In the genomic region with DNA sequence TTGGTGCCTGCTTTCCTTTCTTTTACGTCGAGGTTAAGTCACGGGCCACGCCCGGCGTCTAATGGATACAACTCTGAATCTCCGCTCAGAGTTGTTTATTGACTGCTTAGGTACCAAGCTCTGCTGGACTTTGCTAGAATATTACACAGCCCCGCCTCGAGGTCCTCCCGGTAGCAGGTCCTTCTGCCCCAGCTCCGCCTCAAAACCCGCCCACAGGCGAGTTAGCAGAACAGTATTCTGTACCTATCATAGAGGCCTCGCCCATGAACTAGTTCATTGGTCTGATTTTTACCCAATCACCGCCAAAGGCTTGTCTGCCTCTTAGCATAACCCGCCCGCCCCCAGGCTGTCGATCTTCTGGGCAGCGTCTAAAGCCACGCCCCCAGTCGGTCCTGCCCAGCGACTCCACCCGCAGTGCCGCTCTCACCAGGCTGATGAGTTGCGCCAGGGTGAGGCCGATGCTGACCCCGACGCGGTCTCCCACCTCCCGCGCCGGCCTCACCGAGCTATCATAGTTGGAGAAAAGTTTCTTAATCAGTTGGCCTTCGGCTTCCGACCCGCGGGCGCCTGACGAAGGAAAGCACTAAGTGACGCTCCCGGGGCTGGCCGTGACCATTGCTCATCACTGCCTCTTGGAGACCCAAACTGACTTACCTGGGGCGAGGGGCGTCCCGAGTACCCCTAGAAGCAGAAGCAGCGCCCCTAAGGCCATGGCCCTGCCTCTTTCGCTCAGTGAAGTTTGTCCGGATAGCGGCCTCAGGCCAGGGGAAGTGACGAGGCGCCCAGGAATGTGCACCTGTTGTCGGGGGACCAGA, we compare ENCODE assay signal across 8 mouse cellular contexts. TPM values are rescaled to one million over a fixed set of nuclear protein-coding genes. Genes with fewer than 3 reads are reported as not detected.
DNase-seq lines count a peak whose midpoint lies in the region; ATAC-seq and TF ChIP-seq lines count a peak whose summit lies in the region.

A gene (minus strand): TSS at position 776 of the 815 bp plus-strand sequence.

- no peaks in the 10 kb centered on the region for H3K36me3 ChIP-seq in E14TG2a.4 (ENCODE audit: insufficient read depth, low read length)
- no peaks in the 10 kb centered on the region for H3K36me3 ChIP-seq in forebrain, embryonic 11.5 days (ENCODE audit: control insufficient read depth, insufficient read depth, low read length)
- H3K36me3 ChIP-seq in heart, embryonic 16.5 days (ENCODE audit: control insufficient read depth, insufficient read depth), result no peaks in the 10 kb centered on the region
- H3K36me3 ChIP-seq in liver, embryonic 15.5 days (replicated peaks), result no peaks in the 10 kb centered on the region
- H3K36me3 ChIP-seq in neural tube, embryonic 12.5 days, result no peaks in the 10 kb centered on the region

- DNase-seq in c-Kit-positive CD71-positive TER-119-negative erythroid progenitor cells, embryonic 14.5 days (ENCODE audit: low read depth), result peak; percentile 96
- peak; percentile 94 for DNase-seq in forebrain, embryonic 11.5 days (ENCODE audit: low spot score)
- DNase-seq in kidney, postnatal 36 days, result peak; percentile 98 to 99
- peak; percentile 94 for DNase-seq in testis, postnatal 10 days (ENCODE audit: low spot score)

- H3K27ac ChIP-seq in forebrain, embryonic 11.5 days (ENCODE audit: low read depth, low read length), result no peak within 1 kb of the TSS
- peak within 1 kb of the TSS; percentile 51 for H3K27ac ChIP-seq in heart, embryonic 16.5 days (ENCODE audit: low read length)
- H3K27ac ChIP-seq in liver, embryonic 15.5 days (replicated peaks), result peak within 1 kb of the TSS; percentile 35
- H3K27ac ChIP-seq in neural tube, embryonic 12.5 days, result no peak within 1 kb of the TSS

- peak within 1 kb of the TSS; percentile 48 for H3K9ac ChIP-seq in forebrain, embryonic 11.5 days (ENCODE audit: low read length)
- peak within 1 kb of the TSS; percentile 79 for H3K9ac ChIP-seq in heart, embryonic 16.5 days (ENCODE audit: low read length)
- peak within 1 kb of the TSS; percentile 54 for H3K9ac ChIP-seq in liver, embryonic 15.5 days
- peak within 1 kb of the TSS; percentile 44 for H3K9ac ChIP-seq in neural tube, embryonic 12.5 days

- peaks cover 43% of the 10 kb centered on the region for H3K4me1 ChIP-seq in E14TG2a.4 (replicated peaks; ENCODE audit: low read depth, low read length)
- H3K4me1 ChIP-seq in forebrain, embryonic 11.5 days (replicated peaks; ENCODE audit: control insufficient read depth, insufficient read depth, low read length), result peaks cover 15% of the 10 kb centered on the region; the same call in 1 of the 2 replicates
- H3K4me1 ChIP-seq in heart, embryonic 16.5 days (ENCODE audit: control insufficient read depth, insufficient read depth, low read length), result peaks cover 15% of the 10 kb centered on the region
- peaks cover 19% of the 10 kb centered on the region for H3K4me1 ChIP-seq in liver, embryonic 15.5 days (replicated peaks)
- peaks cover 32% of the 10 kb centered on the region for H3K4me1 ChIP-seq in neural tube, embryonic 12.5 days

- H3K4me2 ChIP-seq in forebrain, embryonic 11.5 days (ENCODE audit: low read depth, low read length, severe bottlenecking), result peak within 1 kb of the TSS; percentile 92
- H3K4me2 ChIP-seq in heart, embryonic 16.5 days (ENCODE audit: low read depth, low read length), result peak within 1 kb of the TSS; percentile 99
- peak within 1 kb of the TSS; percentile 94 for H3K4me2 ChIP-seq in liver, embryonic 15.5 days
- H3K4me2 ChIP-seq in neural tube, embryonic 12.5 days (replicated peaks), result peak within 1 kb of the TSS; percentile 75

- ATAC-seq in forebrain, embryonic 11.5 days (replicated peaks; ENCODE audit: low FRiP score), result peak; percentile 97
- ATAC-seq in heart, embryonic 16.5 days (replicated peaks; ENCODE audit: extremely low read depth, insufficient read depth, low FRiP score), result peak; percentile 97
- ATAC-seq in liver, embryonic 15.5 days (ENCODE audit: insufficient read depth), result peak; percentile 99
- ATAC-seq in neural tube, embryonic 12.5 days (ENCODE audit: low FRiP score, low read depth), result peak; percentile 91

- no peaks in the 10 kb centered on the region for H3K9me3 ChIP-seq in E14TG2a.4 (ENCODE audit: low read length)
- no peaks in the 10 kb centered on the region for H3K9me3 ChIP-seq in forebrain, embryonic 11.5 days (ENCODE audit: control insufficient read depth, low read length)
- H3K9me3 ChIP-seq in heart, embryonic 16.5 days (replicated peaks; ENCODE audit: control insufficient read depth, low read length), result no peaks in the 10 kb centered on the region
- no peaks in the 10 kb centered on the region for H3K9me3 ChIP-seq in liver, embryonic 15.5 days (replicated peaks)
- H3K9me3 ChIP-seq in neural tube, embryonic 12.5 days, result no peaks in the 10 kb centered on the region

- peaks cover 60% of the 10 kb centered on the region for H3K27me3 ChIP-seq in E14TG2a.4 (ENCODE audit: insufficient read depth, low read length)
- H3K27me3 ChIP-seq in forebrain, embryonic 11.5 days (ENCODE audit: control insufficient read depth, insufficient read depth, low read length), result peaks cover 6% of the 10 kb centered on the region
- H3K27me3 ChIP-seq in heart, embryonic 16.5 days (ENCODE audit: control insufficient read depth, insufficient read depth, low read length), result 0 out of 2 replicates have a peak, but pooled peaks cover 2% of the 10 kb centered on the region
- peaks cover 79% of the 10 kb centered on the region for H3K27me3 ChIP-seq in liver, embryonic 15.5 days
- peaks cover 38% of the 10 kb centered on the region for H3K27me3 ChIP-seq in neural tube, embryonic 12.5 days (replicated peaks)

- peak within 1 kb of the TSS; percentile 87 for H3K4me3 ChIP-seq in E14TG2a.4 (replicated peaks; ENCODE audit: low read length)
- H3K4me3 ChIP-seq in forebrain, embryonic 11.5 days (ENCODE audit: low read depth, low read length), result peak within 1 kb of the TSS; percentile 42
- peak within 1 kb of the TSS; percentile 73 for H3K4me3 ChIP-seq in heart, embryonic 16.5 days (ENCODE audit: low read length)
- H3K4me3 ChIP-seq in liver, embryonic 15.5 days (replicated peaks), result peak within 1 kb of the TSS; percentile 58
- H3K4me3 ChIP-seq in neural tube, embryonic 12.5 days, result peak within 1 kb of the TSS; percentile 35

- no peak for TF ChIP-seq CTCF in E14TG2a.4 (conservative IDR thresholded peaks at IDR 0.05; ENCODE audit: low read length)

- WGBS in forebrain, embryonic 11.5 days, result 2% methylated on average over 52 of the region's 52 CpGs
- WGBS in heart, embryonic 16.5 days, result 2% methylated on average over 52 of the region's 52 CpGs
- under 1% methylated on average over 52 of the region's 52 CpGs for WGBS in liver, embryonic 15.5 days (ENCODE audit: insufficient replicate concordance)
- WGBS in neural tube, embryonic 12.5 days, result 2% methylated on average over 52 of the region's 52 CpGs

RNA-seq across cellular contexts. Expression of the gene that starts here (rescaled TPM):
- 0.73 and 1.1 TPM in 2 replicates for polyA plus RNA-seq in forebrain, embryonic 11.5 days (2014; fragmentation: Nextera tagmentation; extraction: Ambion mirVana)
- 5.8 and 6.0 TPM in 2 replicates for polyA plus RNA-seq in heart, embryonic 16.5 days (2015; fragmentation: Nextera tagmentation; extraction: Ambion mirVana)
- 0.84 and 1.3 TPM in 2 replicates for polyA plus RNA-seq in liver, embryonic 15.5 days (2015; fragmentation: Nextera tagmentation; extraction: Ambion mirVana)
- 5.3 and 5.8 TPM in 2 replicates for polyA plus RNA-seq in neural tube, embryonic 12.5 days (2016; fragmentation: Nextera tagmentation; extraction: Ambion mirVana)

Comparison
In these comparisons a context has a peak if more than half of its experiments do, and no peak if none do; other contexts are left out.
1. H3K4me3 ChIP-seq: peak in every context shown above with its lines; median percentile 87 in E14TG2a.4; 73 in heart, embryonic 16.5 days; 58 in liver, embryonic 15.5 days; 42 in forebrain, embryonic 11.5 days; 35 in neural tube, embryonic 12.5 days.
2. H3K27ac ChIP-seq: peak in heart, embryonic 16.5 days (single experiment) and liver, embryonic 15.5 days (single experiment); none in forebrain, embryonic 11.5 days (single experiment) and neural tube, embryonic 12.5 days (single experiment).
3. Peak in every context shown above with its lines, with median percentiles within 50 percentile points of each other: DNase-seq, ATAC-seq, H3K4me2 ChIP-seq and H3K9ac ChIP-seq.